Mouse (Mus musculus): ENCODE data around the gene Slc4a10. TPM values are rescaled to one million over a fixed set of nuclear protein-coding genes. Genes with fewer than 3 reads are reported as not detected.

Gene Slc4a10
- polyA plus RNA-seq, 1 experiment from 2014 or later, result 4.9 TPM

DNA sequence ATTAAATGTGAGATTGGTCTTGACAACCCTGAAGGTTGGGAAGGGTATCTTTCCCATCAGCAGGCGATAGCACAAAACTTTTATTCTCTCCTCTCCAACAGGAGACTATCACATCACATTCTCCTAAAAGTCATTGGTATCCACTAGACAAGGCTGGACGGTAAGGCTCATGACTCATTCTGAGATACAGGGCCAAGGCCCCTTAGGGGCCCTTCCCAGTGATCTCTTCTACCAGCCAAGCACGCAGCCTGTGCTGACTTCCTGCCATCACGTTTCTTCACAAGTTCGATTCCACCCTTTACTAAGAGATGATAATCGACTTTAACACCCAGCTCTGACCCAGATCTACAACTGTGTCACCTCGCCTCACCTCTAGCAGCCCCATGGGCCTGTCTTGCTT, 290.8 kb downstream of the Slc4a10 start:
- Histone ChIP-seq H3K27ac (no peak overlapping the region), H3K9me3 (replicated peaks) (no peaks in the 10 kb centered on the region), H3K4me1 (peaks cover 5% of the 10 kb centered on the region; the same call in 1 of the 2 replicates), H3K9ac (no peak overlapping the region), H3K4me3 (no peak overlapping the region), H3K4me2 (replicated peaks) (no peak overlapping the region), H3K36me3 (no peaks in the 10 kb centered on the region), H3K27me3 (no peaks in the 10 kb centered on the region)
- ATAC-seq (ENCODE audit: low FRiP score), result no peak
- WGBS, result 86% methylated on average over 7 of the region's 7 CpGs

GRCm38 (mm10) chr2:62339222-62339944, 293.1 kb downstream of the Slc4a10 start:
- Histone ChIP-seq H3K9ac (no peak overlapping the region), H3K9me3 (replicated peaks) (no peaks in the 10 kb centered on the region), H3K4me2 (replicated peaks) (no peak overlapping the region), H3K27ac (no peak overlapping the region), H3K4me3 (no peak overlapping the region), H3K36me3 (no peaks in the 10 kb centered on the region), H3K27me3 (no peaks in the 10 kb centered on the region), H3K4me1 (peaks cover 5% of the 10 kb centered on the region; the same call in 1 of the 2 replicates)
- ATAC-seq (ENCODE audit: low FRiP score), result no peak
- 78% methylated on average over 4 of the region's 4 CpGs for WGBS

DNA sequence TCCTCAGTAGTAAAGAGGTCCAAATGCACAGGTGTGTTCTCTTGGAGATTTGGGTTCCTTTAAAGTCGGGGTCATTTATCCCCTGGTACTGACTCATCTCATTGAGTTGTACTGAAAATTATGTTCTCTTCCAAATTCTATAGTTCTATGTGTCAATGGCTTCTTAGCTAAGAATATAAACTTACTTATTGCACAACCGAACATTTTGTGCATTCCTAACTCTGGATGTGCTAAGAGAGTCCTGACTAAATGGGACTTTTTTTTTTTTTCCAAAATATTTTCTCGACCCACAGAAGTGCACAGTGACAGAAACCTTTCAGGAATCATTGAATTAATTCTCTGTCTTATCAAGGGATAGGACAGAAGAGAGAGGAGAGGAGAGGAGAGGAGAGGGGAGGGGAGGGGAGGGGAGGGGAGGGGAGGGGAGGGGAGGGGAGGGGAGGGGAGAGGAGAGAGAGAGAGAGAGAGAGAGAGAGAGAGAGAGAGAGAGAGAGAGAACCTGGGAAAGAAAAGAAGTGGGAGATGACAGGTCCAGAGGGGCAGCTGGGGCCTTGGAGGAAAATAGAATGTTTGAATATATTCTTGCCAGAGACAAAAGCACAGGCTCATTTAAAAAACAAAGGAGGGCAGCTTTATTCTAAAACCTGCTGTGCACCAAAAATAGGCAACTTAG, 294.9 kb downstream of the Slc4a10 start:
- no peaks in the 10 kb centered on the region for H3K9me3 ChIP-seq (replicated peaks)
- no peaks in the 10 kb centered on the region for H3K36me3 ChIP-seq

GRCm38 (mm10) chr2:62341734-62342128, 295.5 kb downstream of the Slc4a10 start:
- H3K9me3 ChIP-seq (replicated peaks), result no peaks in the 10 kb centered on the region
- WGBS, result 32% methylated on average over 14 of the region's 14 CpGs
- H3K4me1 ChIP-seq, result peaks cover 5% of the 10 kb centered on the region; the same call in 1 of the 2 replicates
- H3K4me3 ChIP-seq, result no peak overlapping the region
- H3K4me2 ChIP-seq (replicated peaks), result peak overlapping the region; percentile 39
- H3K27me3 ChIP-seq, result no peaks in the 10 kb centered on the region
- 0 out of 2 replicates have a peak, but pooled peaks have one; percentile 34 for ATAC-seq (ENCODE audit: low FRiP score)
- no peaks in the 10 kb centered on the region for H3K36me3 ChIP-seq
- no peak overlapping the region for H3K9ac ChIP-seq
- H3K27ac ChIP-seq, result no peak overlapping the region

More for the DNA sequence above, 294.9 kb downstream of the Slc4a10 start:
- Histone ChIP-seq H3K9ac (no peak overlapping the region), H3K27ac (no peak overlapping the region), H3K4me1 (peaks cover 5% of the 10 kb centered on the region; the same call in 1 of the 2 replicates), H3K4me2 (replicated peaks) (peak overlapping the region; percentile 39), H3K4me3 (no peak overlapping the region), H3K27me3 (no peaks in the 10 kb centered on the region)
- WGBS, result 76% methylated on average over 3 of the region's 3 CpGs
- ATAC-seq (ENCODE audit: low FRiP score), result no peak

GRCm38 (mm10) chr2:62344367-62344766, 298.1 kb downstream of the Slc4a10 start:
- WGBS, result 68% methylated on average over 6 of the region's 6 CpGs
- Histone ChIP-seq H3K36me3 (no peaks in the 10 kb centered on the region), H3K9ac (no peak overlapping the region), H3K4me3 (no peak overlapping the region), H3K4me1 (peaks cover 5% of the 10 kb centered on the region; the same call in 1 of the 2 replicates), H3K27me3 (no peaks in the 10 kb centered on the region), H3K27ac (no peak overlapping the region), H3K9me3 (replicated peaks) (no peaks in the 10 kb centered on the region), H3K4me2 (replicated peaks) (no peak overlapping the region)
- no peak for ATAC-seq (ENCODE audit: low FRiP score)

DNA sequence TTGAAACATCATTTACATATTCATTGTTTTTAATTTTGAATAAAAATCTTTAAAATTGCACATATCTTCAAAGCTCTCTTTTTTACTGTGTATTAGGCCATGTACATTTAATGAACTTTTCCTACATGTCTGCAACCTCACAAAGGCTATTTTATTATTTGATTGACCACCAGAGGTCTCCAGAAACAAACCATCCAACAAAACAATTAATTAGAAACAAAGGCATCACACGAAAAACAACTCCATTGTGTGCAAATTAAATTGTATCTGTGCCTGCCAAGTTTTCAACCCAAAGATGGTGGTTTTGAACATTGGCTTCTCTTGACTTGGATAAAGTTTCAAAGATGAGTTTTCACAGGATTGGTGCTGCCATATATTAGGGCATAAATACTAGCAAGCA, 300.5 kb downstream of the Slc4a10 start:
- ATAC-seq (ENCODE audit: low FRiP score), result no peak
- Histone ChIP-seq H3K4me2 (replicated peaks) (no peak overlapping the region), H3K36me3 (no peaks in the 10 kb centered on the region), H3K27me3 (no peaks in the 10 kb centered on the region), H3K27ac (no peak overlapping the region), H3K4me3 (no peak overlapping the region), H3K9me3 (replicated peaks) (no peaks in the 10 kb centered on the region), H3K9ac (no peak overlapping the region), H3K4me1 (0 out of 2 replicates have a peak, but pooled peaks cover 2% of the 10 kb centered on the region)
- WGBS, result 28% methylated on average over 1 of the region's 1 CpGs

DNA sequence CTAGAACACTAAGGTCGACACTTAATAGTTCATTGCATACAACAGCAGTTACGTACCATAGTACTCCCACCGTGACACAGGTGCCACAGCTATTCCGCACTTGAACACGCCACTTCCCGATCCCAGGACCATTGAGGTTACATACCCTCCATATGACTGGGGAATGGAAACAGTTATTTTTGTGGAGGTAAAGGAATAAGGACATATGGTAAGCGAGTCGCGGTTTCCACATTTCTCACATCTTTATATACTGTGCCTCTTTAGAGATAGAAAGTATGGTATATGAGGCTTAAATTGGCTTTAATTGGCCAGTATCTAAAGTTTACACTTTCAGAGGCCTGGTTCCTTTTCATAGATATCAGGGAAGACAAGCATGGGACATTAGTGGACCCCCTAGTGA, 301.5 kb downstream of the Slc4a10 start:
- H3K9ac ChIP-seq, result no peak overlapping the region
- H3K4me2 ChIP-seq (replicated peaks), result no peak overlapping the region
- no peaks in the 10 kb centered on the region for H3K9me3 ChIP-seq (replicated peaks)
- H3K4me3 ChIP-seq, result no peak overlapping the region
- 95% methylated on average over 9 of the region's 9 CpGs for WGBS
- ATAC-seq (ENCODE audit: low FRiP score), result no peak
- no peaks in the 10 kb centered on the region for H3K27me3 ChIP-seq
- no peak overlapping the region for H3K27ac ChIP-seq
- H3K36me3 ChIP-seq, result no peaks in the 10 kb centered on the region
- H3K4me1 ChIP-seq, result no peaks in the 10 kb centered on the region

DNA sequence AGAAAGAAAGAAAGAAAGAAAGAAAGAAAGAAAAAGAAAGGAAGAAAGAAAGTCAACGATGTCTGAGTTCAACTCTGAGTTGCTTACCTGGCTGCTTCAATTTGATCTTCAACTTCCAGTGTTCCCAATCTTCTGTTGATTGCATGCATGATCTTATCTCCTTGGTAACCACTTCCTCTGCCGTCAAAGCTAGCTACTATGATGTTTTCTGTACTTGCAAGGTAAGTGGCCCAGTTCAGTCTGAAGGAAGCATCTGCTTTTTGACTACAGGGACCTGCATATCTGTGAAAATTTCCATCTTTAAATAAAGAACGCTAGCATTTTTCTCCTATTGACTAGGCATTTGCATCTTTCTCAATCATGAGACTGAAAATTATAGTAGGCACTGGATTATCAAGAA, 305.8 kb downstream of the Slc4a10 start:
- H3K27ac ChIP-seq, result no peak overlapping the region
- no peaks in the 10 kb centered on the region for H3K4me1 ChIP-seq
- WGBS, result 87% methylated on average over 3 of the region's 3 CpGs
- H3K4me3 ChIP-seq, result no peak overlapping the region
- H3K4me2 ChIP-seq (replicated peaks), result no peak overlapping the region
- no peak overlapping the region for H3K9ac ChIP-seq
- ATAC-seq (ENCODE audit: low FRiP score), result no peak
- no peaks in the 10 kb centered on the region for H3K9me3 ChIP-seq (replicated peaks)
- H3K36me3 ChIP-seq, result no peaks in the 10 kb centered on the region
- no peaks in the 10 kb centered on the region for H3K27me3 ChIP-seq

GRCm38 (mm10) chr2:62355766-62356165, 309.5 kb downstream of the Slc4a10 start:
- H3K9me3 ChIP-seq (replicated peaks), result no peaks in the 10 kb centered on the region
- WGBS, result 41% methylated on average over 6 of the region's 6 CpGs
- H3K4me2 ChIP-seq (replicated peaks), result no peak overlapping the region
- no peaks in the 10 kb centered on the region for H3K4me1 ChIP-seq
- H3K27me3 ChIP-seq, result no peaks in the 10 kb centered on the region
- H3K27ac ChIP-seq, result no peak overlapping the region
- H3K36me3 ChIP-seq, result no peaks in the 10 kb centered on the region
- no peak overlapping the region for H3K4me3 ChIP-seq
- H3K9ac ChIP-seq, result no peak overlapping the region
- 0 out of 2 replicates have a peak, but pooled peaks have one; percentile 11 for ATAC-seq (ENCODE audit: low FRiP score)

DNA sequence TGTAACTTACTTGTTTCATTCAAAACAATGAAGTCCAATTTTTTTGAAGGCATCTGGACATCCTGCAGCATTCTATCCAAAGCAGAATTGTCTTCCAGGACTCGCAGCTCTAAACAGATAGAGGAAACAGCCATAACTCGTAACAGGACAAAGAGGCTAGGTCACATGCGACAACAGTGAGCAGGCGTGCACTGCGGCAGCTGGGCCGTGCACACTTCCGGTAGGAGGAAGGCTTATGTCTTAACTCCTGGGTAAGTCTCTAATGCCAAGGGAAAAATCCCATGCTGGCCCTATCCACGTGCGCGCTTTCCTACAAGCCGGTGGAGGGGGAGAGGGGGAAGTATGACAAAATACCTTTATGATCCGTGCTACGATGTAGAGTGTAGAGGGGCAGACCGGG, 310.3 kb downstream of the Slc4a10 start:
- no peaks in the 10 kb centered on the region for H3K27me3 ChIP-seq
- ATAC-seq (ENCODE audit: low FRiP score), result no peak
- H3K27ac ChIP-seq, result no peak overlapping the region
- H3K4me2 ChIP-seq (replicated peaks), result no peak overlapping the region
- no peaks in the 10 kb centered on the region for H3K4me1 ChIP-seq
- no peak overlapping the region for H3K9ac ChIP-seq
- H3K4me3 ChIP-seq, result no peak overlapping the region
- WGBS, result 87% methylated on average over 14 of the region's 14 CpGs
- no peaks in the 10 kb centered on the region for H3K9me3 ChIP-seq (replicated peaks)
- H3K36me3 ChIP-seq, result no peaks in the 10 kb centered on the region

GRCm38 (mm10) chr2:62357259-62357658, 311.0 kb downstream of the Slc4a10 start:
- H3K36me3 ChIP-seq, result no peaks in the 10 kb centered on the region
- no peaks in the 10 kb centered on the region for H3K9me3 ChIP-seq (replicated peaks)
- 87% methylated on average over 7 of the region's 7 CpGs for WGBS
- no peak overlapping the region for H3K4me3 ChIP-seq
- H3K27me3 ChIP-seq, result no peaks in the 10 kb centered on the region
- H3K27ac ChIP-seq, result no peak overlapping the region
- no peak for ATAC-seq (ENCODE audit: low FRiP score)
- H3K4me2 ChIP-seq (replicated peaks), result no peak overlapping the region
- no peak overlapping the region for H3K9ac ChIP-seq
- H3K4me1 ChIP-seq, result no peaks in the 10 kb centered on the region

DNA sequence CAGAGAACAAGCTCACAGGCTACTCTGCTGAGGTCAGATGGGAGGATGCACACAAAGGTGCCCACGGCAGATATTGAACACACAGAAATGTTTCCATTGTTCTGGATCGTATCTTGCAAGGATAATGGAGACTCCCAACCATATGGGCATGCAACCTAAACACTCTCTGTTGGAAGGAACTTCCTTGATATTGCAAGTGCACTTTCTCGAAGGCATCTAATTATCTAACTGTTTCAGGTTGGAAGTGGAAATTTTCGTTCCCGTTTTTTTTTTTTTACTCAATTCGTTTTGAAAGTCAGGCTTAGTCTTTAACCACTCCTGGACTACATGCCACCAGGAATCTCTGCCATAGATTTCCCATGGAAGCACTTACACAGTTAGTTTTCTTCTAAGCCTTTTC, 314.6 kb downstream of the Slc4a10 start:
- H3K9ac ChIP-seq, result no peak overlapping the region
- H3K4me1 ChIP-seq, result no peaks in the 10 kb centered on the region
- H3K4me3 ChIP-seq, result no peak overlapping the region
- no peak overlapping the region for H3K4me2 ChIP-seq (replicated peaks)
- H3K27ac ChIP-seq, result no peak overlapping the region
- H3K9me3 ChIP-seq (replicated peaks), result no peaks in the 10 kb centered on the region
- WGBS, result 84% methylated on average over 6 of the region's 6 CpGs
- ATAC-seq (ENCODE audit: low FRiP score), result no peak
- no peaks in the 10 kb centered on the region for H3K27me3 ChIP-seq
- H3K36me3 ChIP-seq, result no peaks in the 10 kb centered on the region

GRCm38 (mm10) chr2:62361514-62361913, 315.3 kb downstream of the Slc4a10 start:
- 85% methylated on average over 3 of the region's 3 CpGs for WGBS
- ATAC-seq (ENCODE audit: low FRiP score), result no peak
- no peak overlapping the region for H3K27ac ChIP-seq
- no peak overlapping the region for H3K4me3 ChIP-seq
- no peak overlapping the region for H3K4me2 ChIP-seq (replicated peaks)
- H3K27me3 ChIP-seq, result no peaks in the 10 kb centered on the region
- no peaks in the 10 kb centered on the region for H3K4me1 ChIP-seq
- no peak overlapping the region for H3K9ac ChIP-seq
- H3K9me3 ChIP-seq (replicated peaks), result no peaks in the 10 kb centered on the region
- no peaks in the 10 kb centered on the region for H3K36me3 ChIP-seq
